Mouse (Mus musculus): ENCODE measurements around the gene Olfr1420.
"Not testable (repeated sequence)": the region's sequence is repeated elsewhere in the genome, so short reads cannot be mapped to it uniquely, and the experiment has no call there.

The Olfr1420 gene

DNA sequence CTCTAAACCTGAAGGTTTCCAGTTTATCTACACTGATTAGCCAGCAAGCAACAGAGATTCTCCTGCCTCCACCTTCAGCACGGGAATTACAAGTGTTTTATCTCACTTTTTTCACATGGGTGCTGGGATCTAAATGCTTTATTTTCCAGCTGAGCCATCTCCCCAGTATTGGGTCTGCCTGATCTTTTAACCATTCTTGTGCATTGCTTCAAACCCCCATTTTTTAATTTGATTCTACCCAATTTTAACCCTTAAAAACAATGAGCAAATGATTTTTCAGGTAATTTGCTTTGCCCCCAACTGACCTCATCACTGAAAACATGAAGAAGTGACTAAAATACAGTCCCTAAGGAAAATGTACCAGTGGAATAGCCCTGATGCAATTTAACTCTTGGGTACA lies at the start of gene Olfr1420:
Gene Olfr1420, plus strand, starts transcription at position 301 of the 400 bp plus-strand sequence.
- no peak for DNase-seq

DNA sequence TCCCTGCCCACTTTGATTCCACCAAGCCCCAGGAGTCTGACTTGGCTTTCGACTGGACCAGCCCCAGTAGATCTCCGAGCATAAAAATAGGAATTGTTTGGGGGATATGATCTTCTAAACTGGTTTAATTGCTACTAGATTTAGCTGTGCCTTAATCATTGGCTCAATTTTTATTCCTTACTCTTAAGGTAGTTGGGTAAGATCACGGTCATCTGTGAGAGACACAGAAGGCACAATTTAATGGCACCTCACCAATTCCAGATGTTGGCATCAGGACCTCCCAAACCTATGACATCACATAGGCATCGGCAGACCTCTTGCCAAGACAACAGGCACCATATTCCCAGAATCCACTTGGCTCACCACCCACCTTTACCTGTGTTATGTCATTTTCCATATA lies 47.2 kb upstream of the Olfr1420 start, which contains the start of gene Olfr1417:
Gene Olfr1417, minus strand, starts transcription at position 101 of the 400 bp plus-strand sequence.
- no peak for DNase-seq

DNA sequence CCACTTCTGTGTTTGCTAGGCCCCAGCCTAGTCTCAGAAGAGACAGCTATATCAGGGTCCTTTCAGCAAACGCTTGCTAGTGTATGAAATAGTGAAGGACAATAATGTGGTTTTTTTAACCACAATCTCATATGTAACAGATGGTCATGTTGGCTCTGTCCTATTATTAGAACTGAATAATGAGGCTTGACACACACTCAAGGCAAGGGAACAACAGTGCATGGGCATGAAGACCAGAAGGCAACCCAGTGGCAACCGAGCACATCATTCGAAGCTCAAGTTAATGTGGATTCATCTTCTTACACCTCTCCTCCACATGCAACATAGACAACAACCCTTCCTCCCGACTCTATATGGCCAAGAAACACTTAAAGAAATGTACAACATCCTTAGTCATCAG lies 40.0 kb upstream of the Olfr1420 start:
- DNase-seq: peak; percentile 5

DNA sequence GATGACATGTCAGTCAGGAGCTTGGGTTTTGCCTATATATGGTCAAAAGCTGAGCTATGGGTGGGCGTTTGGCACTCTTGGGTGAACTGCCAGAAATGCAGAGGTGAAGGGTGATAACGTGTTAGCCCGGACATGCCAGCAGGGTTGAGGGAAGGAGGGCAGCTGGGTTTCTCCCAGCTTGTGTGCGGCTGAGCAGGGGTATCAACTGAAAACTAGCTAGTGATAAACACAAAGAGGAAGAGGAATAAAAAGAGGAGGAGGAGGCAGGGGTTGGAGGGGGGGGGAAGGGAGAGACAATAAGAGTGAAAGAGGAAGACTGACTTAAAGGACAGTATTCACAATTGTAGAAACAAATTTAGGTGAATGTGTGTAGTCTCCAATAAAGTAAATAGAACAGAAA lies 33.7 kb upstream of the Olfr1420 start:
- no peak for DNase-seq

GRCm38 (mm10) chr19:11854821-11855220 lies 31.5 kb upstream of the Olfr1420 start:
- no peak for DNase-seq

GRCm38 (mm10) chr19:11856506-11856905 lies 29.9 kb upstream of the Olfr1420 start:
- no peak for DNase-seq

GRCm38 (mm10) chr19:11860966-11861365 lies 25.4 kb upstream of the Olfr1420 start, which contains the start of gene Olfr1418:
Gene Olfr1418 (minus strand): TSS chr19:11861066.
- DNase-seq: no peak

DNA sequence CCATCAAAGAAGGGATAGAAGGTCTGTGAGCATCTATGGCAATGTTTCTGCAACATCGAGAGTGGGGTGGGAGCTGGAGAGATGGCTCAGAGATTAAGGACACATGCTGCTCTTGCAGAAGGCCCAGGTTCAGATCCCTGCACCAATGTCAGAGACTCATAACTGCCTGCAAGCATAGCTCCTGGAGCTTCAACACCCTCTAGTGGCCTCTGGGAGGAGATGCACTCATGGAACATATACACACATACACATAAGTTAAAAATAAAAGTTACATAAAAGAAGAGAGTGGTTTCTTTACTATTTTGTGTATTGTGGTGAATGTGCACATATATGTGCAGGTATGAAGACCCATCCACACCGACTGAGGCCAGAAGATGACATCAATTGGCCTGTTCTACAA lies 18.5 kb upstream of the Olfr1420 start:
- no peak for DNase-seq

DNA sequence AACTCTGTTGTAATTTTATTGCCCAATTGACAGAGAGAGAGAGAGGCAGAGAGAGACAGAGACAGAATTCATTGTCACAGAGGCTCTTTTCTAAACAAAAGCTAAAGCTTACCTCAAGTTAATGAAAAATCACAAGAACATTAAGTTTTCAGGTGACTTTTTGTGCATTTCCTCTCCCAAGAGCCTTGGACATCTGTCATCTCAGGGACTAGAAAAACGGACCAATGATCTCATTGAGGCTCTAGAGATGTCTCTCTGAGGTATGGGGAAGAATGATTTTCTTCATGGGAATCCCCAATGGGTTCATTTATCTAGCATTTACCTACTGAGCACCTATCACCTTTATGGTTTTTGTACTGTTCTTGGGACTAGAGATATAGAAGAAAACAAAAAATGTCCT lies 11.4 kb upstream of the Olfr1420 start, which contains the start of gene Olfr1419:
Gene Olfr1419, minus strand, starts transcription at position 101 of the 400 bp plus-strand sequence.
- no peak for DNase-seq

GRCm38 (mm10) chr19:11878404-11878803 lies 8.0 kb upstream of the Olfr1420 start:
- not testable (repeated sequence) for DNase-seq

DNA sequence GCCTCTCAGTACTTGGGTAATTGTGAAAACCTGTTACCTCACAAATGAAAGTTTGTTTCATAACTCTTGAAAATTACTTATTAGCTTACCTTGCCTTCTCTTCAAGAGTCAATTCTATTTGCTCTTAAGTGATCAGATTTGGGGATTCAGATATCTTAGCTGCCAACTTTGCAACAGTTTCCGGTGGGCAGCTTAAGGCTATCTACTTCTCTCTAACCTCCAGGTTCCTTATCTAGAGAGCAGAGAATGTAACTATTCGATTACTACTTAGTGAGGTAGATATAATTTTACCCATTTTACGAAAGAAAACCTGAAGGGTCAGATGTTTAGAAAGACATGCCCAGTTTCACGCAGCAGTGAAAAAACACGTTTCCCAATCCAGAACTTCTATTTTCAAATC lies 24.7 kb downstream of the Olfr1420 start:
- no peak for DNase-seq

DNA sequence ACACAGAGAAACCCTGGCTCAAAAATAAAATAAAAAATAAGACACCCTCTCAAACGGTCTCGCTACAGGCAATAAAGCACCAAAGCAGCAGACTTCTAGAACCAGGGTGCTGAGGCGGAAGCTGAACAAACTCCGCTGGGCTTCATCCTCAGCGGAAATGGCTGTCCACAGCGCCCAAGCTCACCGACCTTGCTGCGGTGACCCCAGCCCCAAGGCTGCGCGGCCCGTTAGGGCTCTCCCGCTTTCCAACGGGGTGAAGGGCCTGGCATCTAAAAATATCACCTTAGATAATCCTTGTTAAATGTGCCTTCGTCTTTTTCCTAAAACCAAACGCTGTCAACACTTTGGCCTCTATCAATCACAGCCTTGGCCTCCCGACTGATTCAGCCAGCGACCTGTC lies 25.2 kb downstream of the Olfr1420 start:
- no peak for DNase-seq

- DNase-seq: peak; percentile 99
Observed at GRCm38 (mm10) chr19:11912037-11912532, 25.7 kb downstream of the Olfr1420 start, which contains the start of gene Patl1. Gene Patl1 (plus strand): TSS chr19:11912399.

GRCm38 (mm10) chr19:11912533-11913121 lies 26.3 kb downstream of the Olfr1420 start:
- peak; percentile 80 for DNase-seq

GRCm38 (mm10) chr19:11915804-11916203 lies 29.4 kb downstream of the Olfr1420 start:
- no peak for DNase-seq

DNA sequence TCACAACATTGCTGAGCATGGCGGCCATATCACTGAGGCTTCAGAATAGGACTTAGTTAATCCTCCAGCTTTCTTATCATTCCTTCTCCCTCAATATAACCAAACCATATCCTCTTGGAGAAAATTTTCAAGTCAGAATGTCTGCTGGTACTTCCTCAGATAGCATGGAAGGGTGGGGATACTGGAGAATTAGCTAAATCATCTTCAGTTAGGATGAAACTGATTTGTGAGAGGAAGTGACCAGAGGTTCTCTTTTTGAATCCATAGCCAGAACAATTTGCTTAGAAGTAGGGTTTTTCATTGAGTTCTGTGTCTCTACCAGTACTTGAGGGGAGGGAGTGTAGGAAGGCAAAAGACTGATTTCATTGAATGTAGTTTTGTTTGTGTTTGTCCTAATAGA lies 35.7 kb downstream of the Olfr1420 start:
- DNase-seq: no peak

DNA sequence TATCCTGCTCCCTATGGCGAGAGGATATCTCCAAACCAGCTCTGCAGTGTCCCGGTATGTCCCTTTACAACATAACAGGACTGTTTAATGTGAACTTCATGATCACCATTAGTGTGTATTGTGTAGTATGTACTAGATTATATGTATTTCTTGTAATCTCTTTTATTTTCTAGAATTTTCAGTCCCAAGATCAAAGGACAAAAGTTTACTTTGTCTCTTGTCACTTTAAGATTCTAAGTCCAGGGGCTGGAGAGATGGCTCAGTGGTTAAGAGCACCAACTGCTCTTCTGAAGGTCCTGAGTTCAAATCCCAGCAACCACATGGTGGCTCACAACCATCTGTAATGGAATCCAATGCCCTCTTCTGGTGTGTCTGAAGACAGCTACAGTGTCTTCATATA lies 36.1 kb downstream of the Olfr1420 start:
- not testable (repeated sequence) for DNase-seq

GRCm38 (mm10) chr19:11926380-11926779 lies 40.0 kb downstream of the Olfr1420 start:
- DNase-seq: no peak

- no peak for DNase-seq
Observed at GRCm38 (mm10) chr19:11928025-11928748, 41.8 kb downstream of the Olfr1420 start.

DNA sequence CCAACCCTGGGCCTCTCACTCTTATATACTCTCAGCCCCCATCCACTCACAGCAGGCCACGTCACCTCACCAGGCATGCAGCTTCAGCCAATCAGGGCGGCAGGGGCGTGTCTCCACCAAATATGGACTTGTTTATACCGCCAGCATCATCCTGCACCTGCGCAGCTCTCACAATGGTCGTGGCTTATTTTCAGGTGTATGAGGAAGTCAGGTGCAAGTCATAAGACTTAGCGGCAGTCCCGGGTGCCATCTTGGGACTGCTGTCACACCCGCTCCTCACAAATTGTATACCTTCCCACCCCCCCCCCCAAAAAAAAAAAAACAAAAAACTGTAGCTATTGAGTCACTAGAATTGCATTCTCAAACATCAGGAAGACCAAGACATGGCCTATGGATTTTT lies 60.1 kb downstream of the Olfr1420 start:
- not testable (repeated sequence) for DNase-seq
